ENCODE assay signal across 9 mouse cellular contexts in the genomic region with DNA sequence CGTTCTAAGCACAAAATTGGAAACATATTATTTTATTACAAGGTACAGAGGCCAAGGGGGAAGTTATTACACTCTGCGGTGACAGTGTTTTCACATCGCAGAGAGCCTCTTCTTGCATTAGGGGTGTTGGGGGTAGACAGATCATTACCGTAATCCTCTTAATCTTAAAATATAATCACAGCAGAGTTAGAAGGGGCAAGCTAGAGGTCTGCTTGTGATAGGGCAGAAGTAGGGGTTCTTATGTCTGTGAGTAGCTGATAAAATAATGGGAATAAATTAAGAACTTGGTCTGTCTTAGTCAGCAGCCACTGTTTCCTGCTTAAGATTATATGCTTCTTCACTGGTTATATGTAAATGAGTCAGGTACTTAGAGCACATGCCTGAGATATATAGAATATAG. TPM values are rescaled to one million over a fixed set of nuclear protein-coding genes. Genes with fewer than 3 reads are reported as not detected.
A peak's percentile ranks its signal among the peaks of the same experiment; 100 is the strongest.
DNase-seq lines count a peak whose midpoint lies in the region; ATAC-seq and TF ChIP-seq lines count a peak whose summit lies in the region.
"Had no signal": no experiment of that assay in that cellular context is flagged by ENCODE, and none has a peak within 500 bp of the region (broad histone marks: within the 10 kb centered on the region; RNA-seq: fewer than 3 reads in every experiment).

No protein-coding gene starts in this region.

- H3K27ac ChIP-seq in hindbrain, embryonic 15.5 days (replicated peaks) = no peak overlapping the region
- no peak overlapping the region for H3K27ac ChIP-seq in hindbrain, embryonic 11.5 days (ENCODE audit: low read depth, low read length)
- H3K27ac ChIP-seq in MEL (ENCODE audit: control insufficient read depth, low read depth, low read length) = peak overlapping the region; percentile 62

- no peak overlapping the region for H3K9ac ChIP-seq in hindbrain, embryonic 15.5 days
- H3K9ac ChIP-seq in hindbrain, embryonic 11.5 days (ENCODE audit: low read depth, low read length) = no peak overlapping the region
- peak overlapping the region; percentile 9 for H3K9ac ChIP-seq in MEL (ENCODE audit: control insufficient read depth, low read depth, low read length, poor library complexity, severe bottlenecking)

- H3K36me3 ChIP-seq in hindbrain, embryonic 15.5 days = no peaks in the 10 kb centered on the region
- no peaks in the 10 kb centered on the region for H3K36me3 ChIP-seq in hindbrain, embryonic 11.5 days (ENCODE audit: control insufficient read depth, insufficient read depth, low read length)
- peaks cover 0 to 30% of the 10 kb centered on the region in 2 experiments; a peak in 2 of 4 replicates for H3K36me3 ChIP-seq in MEL (ENCODE audit: control insufficient read depth in 1 of 2, insufficient read depth in 2 of 2, low read length in 2 of 2)

- H3K4me1 ChIP-seq in hindbrain, embryonic 15.5 days (replicated peaks) = peaks cover 27% of the 10 kb centered on the region
- H3K4me1 ChIP-seq in hindbrain, embryonic 11.5 days (replicated peaks; ENCODE audit: control insufficient read depth, insufficient read depth, low read length) = no peaks in the 10 kb centered on the region; the same call in 1 of the 2 replicates
- peaks cover 13 to 16% of the 10 kb centered on the region in 2 experiments for H3K4me1 ChIP-seq in MEL (ENCODE audit: control insufficient read depth in 1 of 2, insufficient read depth in 2 of 2, low read length in 2 of 2)

- ATAC-seq in hindbrain, embryonic 15.5 days (ENCODE audit: low FRiP score, low read depth) = no peak
- no peak for ATAC-seq in hindbrain, embryonic 11.5 days (ENCODE audit: low FRiP score)
- ATAC-seq in hematopoietic stem cell, adult 5-6 weeks (replicated peaks in 1 of 2; ENCODE audit: insufficient read depth in 1 of 2, low FRiP score in 2 of 2, low TSS enrichment in 1 of 2, low read depth in 1 of 2, poor library complexity in 2 of 2, severe bottlenecking in 2 of 2) = peak; percentile 22 to 60
- ATAC-seq in megakaryocyte, adult 5-6 weeks (ENCODE audit: poor library complexity, severe bottlenecking) = peak; percentile 67

- H3K9me3 ChIP-seq in hindbrain, embryonic 15.5 days = no peaks in the 10 kb centered on the region
- H3K9me3 ChIP-seq in hindbrain, embryonic 11.5 days (ENCODE audit: control insufficient read depth, low read length) = no peaks in the 10 kb centered on the region
- no peaks in the 10 kb centered on the region for H3K9me3 ChIP-seq in MEL (replicated peaks; ENCODE audit: insufficient read depth, low read length)

- no peak for TF ChIP-seq RAD21 in MEL (IDR thresholded peaks at IDR 0.05; ENCODE audit: low read depth, low read length)

- TF ChIP-seq EP300 in MEL (IDR thresholded peaks at IDR 0.05; ENCODE audit: low read depth in 1 of 2, low read length in 2 of 2) = peak; percentile 72 to 90

- peak overlapping the region; percentile 25 for H3K4me2 ChIP-seq in hindbrain, embryonic 15.5 days
- H3K4me2 ChIP-seq in hindbrain, embryonic 11.5 days (replicated peaks; ENCODE audit: low read depth, low read length) = no peak overlapping the region

- H3K27me3 ChIP-seq in hindbrain, embryonic 15.5 days = no peaks in the 10 kb centered on the region
- H3K27me3 ChIP-seq in hindbrain, embryonic 11.5 days (ENCODE audit: control insufficient read depth, insufficient read depth, low read length) = no peaks in the 10 kb centered on the region
- H3K27me3 ChIP-seq in MEL (ENCODE audit: control insufficient read depth in 1 of 2, insufficient read depth in 2 of 2, low read length in 2 of 2) = no peaks in the 10 kb centered on the region
- H3K27me3 ChIP-seq: Patski had no signal

- 67% methylated on average over 4 of the region's 4 CpGs for WGBS in hindbrain, embryonic 15.5 days
- 87% methylated on average over 4 of the region's 4 CpGs for WGBS in hindbrain, embryonic 11.5 days

- H3K79me2 ChIP-seq in MEL (ENCODE audit: control insufficient read depth, insufficient read depth, low read length, poor library complexity) = peaks cover 21% of the 10 kb centered on the region

- no peak for DNase-seq in hindbrain, embryonic 11.5 days (ENCODE audit: low spot score)
- DNase-seq in MEL (ENCODE audit: low read depth, low spot score) = peak; percentile 87
- DNase-seq in left cerebral cortex, postnatal 10 days (ENCODE audit: extremely low spot score in 1 of 2, low spot score in 2 of 2) = no peak
- no peak for DNase-seq in cerebellum, postnatal 25 days
- no peak for DNase-seq in frontal cortex, postnatal 10 days (ENCODE audit: low spot score in 2 of 2)

- intact Hi-C loops in left cerebral cortex, postnatal 10 days (cut with DNase I) = no loop called here

- H3K4me3 ChIP-seq in hindbrain, embryonic 15.5 days = no peak overlapping the region
- H3K4me3 ChIP-seq in hindbrain, embryonic 11.5 days (ENCODE audit: low read depth, low read length) = no peak overlapping the region
- peak overlapping the region; percentile 9 to 29; a peak in 3 of 4 replicates for H3K4me3 ChIP-seq in MEL (ENCODE audit: control insufficient read depth in 1 of 2, insufficient read depth in 1 of 2, low read depth in 2 of 2, low read length in 2 of 2)

- no peak for TF ChIP-seq CTCF in MEL (IDR thresholded peaks at IDR 0.05 in 2 of 3, conservative IDR thresholded peaks at IDR 0.05 in 1 of 3; ENCODE audit: control insufficient read depth in 1 of 3, insufficient read depth in 1 of 3, low read depth in 2 of 3, low read length in 3 of 3, poor library complexity in 1 of 3, severe bottlenecking in 1 of 3)

- TF ChIP-seq POLR2A in MEL (IDR thresholded peaks at IDR 0.05; ENCODE audit: control insufficient read depth in 1 of 2, insufficient read depth in 1 of 2, low read depth in 1 of 2, low read length in 2 of 2, poor library complexity in 1 of 2) = no peak

TF ChIP-seq in MEL, 35 proteins besides CTCF, POLR2A, EP300 and RAD21:
- no peak for TF ChIP-seq USF2 (IDR thresholded peaks at IDR 0.05; ENCODE audit: borderline replicate concordance in 1 of 2, insufficient read depth in 1 of 2, low read depth in 1 of 2, low read length in 2 of 2)
- TF ChIP-seq USF1 (IDR thresholded peaks at IDR 0.05; ENCODE audit: low read depth, low read length) = no peak
- no peak for TF ChIP-seq E2F4 (IDR thresholded peaks at IDR 0.05; ENCODE audit: borderline replicate concordance, low read depth, low read length)
- peak; percentile 77; the same call in 1 of the 2 replicates for TF ChIP-seq MYC (IDR thresholded peaks at IDR 0.05; ENCODE audit: low read depth, low read length)
- peak; percentile 89 for TF ChIP-seq TAL1 (IDR thresholded peaks at IDR 0.05; ENCODE audit: low read length)
- TF ChIP-seq RCOR1 (IDR thresholded peaks at IDR 0.05; ENCODE audit: low read depth, low read length) = peak; percentile 98
- TF ChIP-seq TCF12 (IDR thresholded peaks at IDR 0.05; ENCODE audit: low read depth, low read length) = peak; percentile 94
- TF ChIP-seq JUND (IDR thresholded peaks at IDR 0.05; ENCODE audit: low read depth, low read length) = no peak
- TF ChIP-seq SMC3 (IDR thresholded peaks at IDR 0.05; ENCODE audit: low read depth, low read length) = no peak
- peak; percentile 70; the same call in 1 of the 2 replicates for TF ChIP-seq MXI1 (IDR thresholded peaks at IDR 0.05; ENCODE audit: low read depth, low read length)
- TF ChIP-seq ETS1 (IDR thresholded peaks at IDR 0.05; ENCODE audit: low read depth, low read length) = peak; percentile 91
- peak; percentile 90 for TF ChIP-seq GATA1 (IDR thresholded peaks at IDR 0.05; ENCODE audit: low read depth, low read length)
- peak; percentile 67 for TF ChIP-seq SIN3A (IDR thresholded peaks at IDR 0.05; ENCODE audit: low read length)
- TF ChIP-seq TBP (IDR thresholded peaks at IDR 0.05; ENCODE audit: low read depth, low read length) = no peak

RNA-seq across cellular contexts. Expression of gene Usp6nl, which starts 30.6 kb away (rescaled TPM):
- polyA plus RNA-seq in hindbrain, embryonic 15.5 days (2015; fragmentation: Nextera tagmentation; extraction: Ambion mirVana) = 6.6 and 6.8 TPM in 2 replicates
- 12.9 and 15.8 TPM in 2 replicates for polyA plus RNA-seq in hindbrain, embryonic 11.5 days (2014; fragmentation: Nextera tagmentation; extraction: Ambion mirVana)
- total RNA-seq in MEL (2012; rRNA removed) = 8.9 and 11.2 TPM in 2 replicates
- 10 to 100 TPM; 24.8 to 67.1 TPM for polyA plus RNA-seq in MEL (2012; ENCODE audit: insufficient read depth in 1 of 2, insufficient read length in 2 of 2, low read depth in 1 of 2, low replicate concordance in 2 of 2, missing spikeins in 1 of 2)
- 29.1 and 34.9 TPM in 2 replicates for total RNA-seq in hematopoietic stem cell, adult 5-6 weeks (2017)
- 7.3 and 8.2 TPM in 2 replicates for total RNA-seq in megakaryocyte, adult 5-6 weeks (2015)
- 6.1 and 7.2 TPM in 2 replicates for total RNA-seq in megakaryocyte, adult 5-6 weeks (2017)
- 10 to 100 TPM; 30.1 to 30.7 TPM for total RNA-seq in left cerebral cortex, postnatal 10 days (2021)

Comparison
In these comparisons a context has a peak if more than half of its experiments do, and no peak if none do; other contexts are left out.
1. ATAC-seq: peak in hematopoietic stem cell, adult 5-6 weeks (2 of 2) and megakaryocyte, adult 5-6 weeks (single experiment); none in hindbrain, embryonic 15.5 days (single experiment) and hindbrain, embryonic 11.5 days (single experiment).
2. H3K4me3 ChIP-seq: peak in MEL (2 of 2); none in hindbrain, embryonic 15.5 days (single experiment) and hindbrain, embryonic 11.5 days (single experiment).